Mouse (Mus musculus) spleen, postnatal 14 days (tissue): ENCODE data around the gene Syt16.

ENCODE experiments used
- DNase-seq, 2 experiments: peaks; one replicate each; pipeline ENCODE4 v3.0.0; 2021 to 2022; ENCODE audit warnings: low spot score in 2 of 2

Syt16 gene

GRCm38 (mm10) chr12:74219909-74220308 is 222.4 kb downstream of the Syt16 start:
- no peak for DNase-seq

GRCm38 (mm10) chr12:74220651-74221050 is 223.2 kb downstream of the Syt16 start:
- DNase-seq = no peak

- DNase-seq = no peak
Observed at GRCm38 (mm10) chr12:74230808-74231207, 233.3 kb downstream of the Syt16 start.

- no peak for DNase-seq
Observed at GRCm38 (mm10) chr12:74232845-74233244, 235.4 kb downstream of the Syt16 start.

GRCm38 (mm10) chr12:74236191-74236590 is 238.7 kb downstream of the Syt16 start:
- DNase-seq = no peak

GRCm38 (mm10) chr12:74238056-74238455 is 240.6 kb downstream of the Syt16 start:
- DNase-seq = no peak

- no peak for DNase-seq
Observed at GRCm38 (mm10) chr12:74238806-74239205, 241.3 kb downstream of the Syt16 start.

GRCm38 (mm10) chr12:74264846-74265245 is 267.4 kb downstream of the Syt16 start:
- no peak for DNase-seq

- no peak for DNase-seq
Observed at GRCm38 (mm10) chr12:74267049-74267448, 269.6 kb downstream of the Syt16 start.

GRCm38 (mm10) chr12:74268644-74269285 is 271.3 kb downstream of the Syt16 start:
- no peak for DNase-seq

GRCm38 (mm10) chr12:74272545-74272944 is 275.1 kb downstream of the Syt16 start:
- no peak for DNase-seq

GRCm38 (mm10) chr12:74277265-74277664 is 279.8 kb downstream of the Syt16 start:
- DNase-seq = no peak

GRCm38 (mm10) chr12:74281403-74281802 is 283.9 kb downstream of the Syt16 start:
- no peak for DNase-seq

- DNase-seq = no peak
Observed at GRCm38 (mm10) chr12:74282846-74283245, 285.4 kb downstream of the Syt16 start.

GRCm38 (mm10) chr12:74284020-74284684 is 286.7 kb downstream of the Syt16 start:
- no peak for DNase-seq

- DNase-seq = no peak
Observed at GRCm38 (mm10) chr12:74284685-74285054, 287.2 kb downstream of the Syt16 start.

GRCm38 (mm10) chr12:74290983-74291382 is 293.5 kb downstream of the Syt16 start:
- no peak for DNase-seq

GRCm38 (mm10) chr12:74293624-74294023 is 296.2 kb downstream of the Syt16 start:
- DNase-seq = no peak

GRCm38 (mm10) chr12:74296374-74296773 is 298.9 kb downstream of the Syt16 start:
- no peak for DNase-seq

- DNase-seq = no peak
Observed at GRCm38 (mm10) chr12:74301559-74301958, 304.1 kb downstream of the Syt16 start.

GRCm38 (mm10) chr12:74303418-74304294 is 306.2 kb downstream of the Syt16 start:
- no peak for DNase-seq

- DNase-seq = no peak
Observed at GRCm38 (mm10) chr12:74312611-74313010, 315.1 kb downstream of the Syt16 start.

GRCm38 (mm10) chr12:74315221-74315620 is 317.8 kb downstream of the Syt16 start:
- no peak for DNase-seq
